Mouse (Mus musculus): ENCODE results near the gene Nrn1l.

Nrn1l gene

GRCm38 (mm10) chr8:105890870-105891269 is 2.5 kb upstream of the Nrn1l start:
- no peak for DNase-seq (ENCODE audit: low read depth)

GRCm38 (mm10) chr8:105892432-105892831 is 935 bp upstream of the Nrn1l start:
- DNase-seq (ENCODE audit: low read depth), result no peak

- DNase-seq (ENCODE audit: low read depth), result no peak
These were observed 4.6 kb downstream of the Nrn1l start for GRCm38 (mm10) chr8:105897801-105898480.

- DNase-seq (ENCODE audit: low read depth), result peak; percentile 64
These were observed 7.0 kb downstream of the Nrn1l start, which contains the start of gene Pskh1 for GRCm38 (mm10) chr8:105900180-105900940. Gene Pskh1, plus strand, starts transcription at chr8:105900441.

- no peak for DNase-seq (ENCODE audit: low read depth)
These were observed 7.7 kb downstream of the Nrn1l start for GRCm38 (mm10) chr8:105900941-105901616.

- no peak for DNase-seq (ENCODE audit: low read depth)
These were observed 26.0 kb downstream of the Nrn1l start for GRCm38 (mm10) chr8:105919390-105919789.

GRCm38 (mm10) chr8:105925123-105925522 is 31.8 kb downstream of the Nrn1l start:
- no peak for DNase-seq (ENCODE audit: low read depth)

- DNase-seq (ENCODE audit: low read depth), result no peak
These were observed 37.2 kb downstream of the Nrn1l start for GRCm38 (mm10) chr8:105930602-105931001.

- DNase-seq (ENCODE audit: low read depth), result no peak
These were observed 37.9 kb downstream of the Nrn1l start for GRCm38 (mm10) chr8:105931271-105931670.

- no peak for DNase-seq (ENCODE audit: low read depth)
These were observed 39.2 kb downstream of the Nrn1l start for GRCm38 (mm10) chr8:105932525-105932924.

- no peak for DNase-seq (ENCODE audit: low read depth)
These were observed 40.4 kb downstream of the Nrn1l start, which contains the start of gene Ctrl for GRCm38 (mm10) chr8:105933762-105934161. Gene Ctrl, minus strand, starts transcription at chr8:105933862.

GRCm38 (mm10) chr8:105935105-105935504 is 41.7 kb downstream of the Nrn1l start:
- no peak for DNase-seq (ENCODE audit: low read depth)

GRCm38 (mm10) chr8:105935863-105936603 is 42.7 kb downstream of the Nrn1l start:
- no peak for DNase-seq (ENCODE audit: low read depth)

- DNase-seq (ENCODE audit: low read depth), result peak; percentile 67
These were observed 43.6 kb downstream of the Nrn1l start for GRCm38 (mm10) chr8:105936866-105937475.

GRCm38 (mm10) chr8:105937496-105938305 is 44.3 kb downstream of the Nrn1l start:
- no peak for DNase-seq (ENCODE audit: low read depth)

GRCm38 (mm10) chr8:105938306-105938669 is 44.9 kb downstream of the Nrn1l start, which contains the start of gene Psmb10:
Gene Psmb10, minus strand, starts transcription at chr8:105938444.
- DNase-seq (ENCODE audit: low read depth), result no peak

- DNase-seq (ENCODE audit: low read depth), result no peak
These were observed 48.7 kb downstream of the Nrn1l start for GRCm38 (mm10) chr8:105942026-105942425.

- DNase-seq (ENCODE audit: low read depth), result no peak
These were observed 49.2 kb downstream of the Nrn1l start for GRCm38 (mm10) chr8:105942542-105942941.

GRCm38 (mm10) chr8:105943321-105943739 is 50.0 kb downstream of the Nrn1l start, which contains the start of gene Lcat:
Gene Lcat, minus strand, starts transcription at chr8:105943382.
- DNase-seq (ENCODE audit: low read depth), result no peak

All from fibroblast of lung, adult 2 months (primary cell).